Mouse (Mus musculus) frontal cortex, postnatal 25 days (tissue): ENCODE measurements around the gene Cdk2.

Source experiments
- DNase-seq, 2 experiments: peaks; one replicate each; pipeline ENCODE4 v3.0.0; 2022; ENCODE audit warnings: low spot score in 2 of 2

The Cdk2 gene

DNA sequence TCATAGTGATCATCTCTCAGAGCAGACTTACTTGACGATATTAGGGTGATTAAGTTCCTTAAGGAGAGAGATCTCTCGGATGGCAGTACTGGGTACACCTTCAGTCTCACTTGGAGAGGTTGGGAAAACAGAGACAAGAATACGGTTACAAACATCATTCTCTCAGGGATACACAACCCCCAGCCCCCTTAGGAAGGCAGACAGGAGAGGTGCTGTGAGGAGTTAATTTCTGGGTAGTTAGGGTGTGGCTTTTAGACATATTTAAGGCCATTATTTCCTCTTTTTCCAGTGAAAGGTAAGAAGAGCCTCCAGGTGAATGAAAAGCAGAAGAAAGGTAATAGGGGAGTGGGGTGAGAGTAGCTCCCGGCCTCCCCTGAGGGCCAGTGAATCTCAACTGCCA lies 936 bp downstream of the Cdk2 start, which contains the start of gene Pmel:
Gene Pmel, plus strand, starts transcription at position 301 of the 400 bp plus-strand sequence.
- DNase-seq, result no peak

DNA sequence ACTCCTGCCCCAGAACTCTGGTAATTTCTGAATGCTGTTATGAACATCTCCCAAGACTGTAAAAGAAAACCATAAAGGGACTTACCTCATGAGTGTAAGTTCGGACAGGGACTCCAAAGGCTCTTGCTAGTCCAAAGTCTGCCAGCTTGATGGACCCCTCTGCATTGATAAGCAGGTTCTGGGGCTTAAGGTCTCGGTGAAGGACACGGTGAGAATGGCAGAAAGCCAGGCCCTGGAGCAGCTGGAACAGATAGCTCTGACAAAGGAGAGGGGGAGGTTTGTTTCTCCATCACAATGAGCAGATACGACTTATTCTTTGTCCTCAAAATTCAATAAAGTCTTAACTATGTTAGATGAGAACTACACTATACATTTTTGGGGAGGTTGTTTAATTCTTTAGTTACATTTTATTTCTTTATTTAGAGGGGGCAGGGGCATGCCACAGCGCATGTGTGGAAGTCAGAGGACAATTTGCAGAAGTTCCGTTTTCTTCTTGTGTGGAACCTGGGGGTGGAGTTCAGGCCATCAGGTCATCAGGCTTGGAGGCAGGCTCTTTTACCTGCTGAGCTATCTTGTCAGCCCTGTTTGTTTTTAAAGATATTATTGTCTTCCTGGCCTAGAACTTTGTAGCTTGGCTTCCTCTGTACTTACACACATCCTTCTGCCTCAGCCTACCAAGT lies 2.4 kb downstream of the Cdk2 start:
- no peak for DNase-seq

DNA sequence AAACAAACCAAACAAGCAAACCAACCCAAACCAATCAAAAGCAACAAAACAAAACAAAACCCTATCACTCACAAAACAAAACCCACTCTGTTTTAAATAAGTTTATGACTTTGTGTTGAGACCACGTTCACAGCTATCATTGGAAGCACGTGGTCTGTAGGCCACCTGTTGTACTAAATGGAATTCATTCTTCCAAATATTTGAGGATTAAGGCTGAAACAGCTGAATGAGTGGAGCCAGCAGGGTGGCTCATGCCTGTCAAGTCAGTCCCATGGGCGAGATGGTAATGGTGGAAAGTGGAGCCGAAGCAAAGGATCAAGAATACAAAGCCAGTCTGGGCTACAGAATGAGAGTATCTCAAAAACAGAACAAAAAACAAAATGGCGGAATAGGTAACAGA lies 4.1 kb downstream of the Cdk2 start:
- no peak for DNase-seq

DNA sequence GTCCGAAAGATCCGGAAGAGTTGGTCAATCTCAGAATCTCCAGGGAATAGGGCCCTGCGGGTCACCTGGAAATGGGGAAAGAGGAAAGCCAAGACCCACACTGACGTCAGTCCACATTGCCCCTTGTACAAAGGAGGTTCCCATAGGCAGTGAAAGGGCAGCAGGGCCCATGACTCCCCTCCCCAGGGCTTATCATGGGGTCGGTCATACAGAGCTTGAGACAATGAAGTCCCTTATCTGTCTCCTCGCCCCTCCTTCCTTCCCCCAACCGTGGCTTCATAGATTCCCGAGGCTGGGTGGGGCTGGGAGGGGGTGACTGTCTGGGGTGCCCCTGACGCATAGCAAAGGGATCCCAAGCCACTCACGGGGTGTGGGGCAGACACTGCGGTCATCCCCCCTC lies 5.2 kb downstream of the Cdk2 start:
- DNase-seq, result no peak

DNA sequence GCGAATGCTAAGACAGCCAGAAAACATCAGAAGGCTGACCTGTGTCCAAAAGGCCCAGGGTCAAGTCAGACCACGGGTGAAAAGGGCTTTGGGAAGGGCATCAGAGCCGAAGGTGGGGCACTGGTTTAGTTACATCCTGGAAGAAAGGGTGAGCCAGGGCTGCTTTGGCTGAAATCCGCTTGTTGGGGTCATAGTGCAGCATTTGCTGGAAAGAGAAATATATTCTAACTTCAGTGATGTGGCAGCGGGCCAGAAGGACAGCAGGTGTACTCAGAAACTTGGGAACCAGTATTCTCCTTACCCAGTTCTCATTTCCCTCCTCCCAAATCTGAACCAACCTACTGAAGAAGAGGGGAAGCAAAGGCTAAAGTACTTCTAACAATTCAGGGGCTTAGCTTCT lies 5.8 kb downstream of the Cdk2 start:
- DNase-seq, result no peak

DNA sequence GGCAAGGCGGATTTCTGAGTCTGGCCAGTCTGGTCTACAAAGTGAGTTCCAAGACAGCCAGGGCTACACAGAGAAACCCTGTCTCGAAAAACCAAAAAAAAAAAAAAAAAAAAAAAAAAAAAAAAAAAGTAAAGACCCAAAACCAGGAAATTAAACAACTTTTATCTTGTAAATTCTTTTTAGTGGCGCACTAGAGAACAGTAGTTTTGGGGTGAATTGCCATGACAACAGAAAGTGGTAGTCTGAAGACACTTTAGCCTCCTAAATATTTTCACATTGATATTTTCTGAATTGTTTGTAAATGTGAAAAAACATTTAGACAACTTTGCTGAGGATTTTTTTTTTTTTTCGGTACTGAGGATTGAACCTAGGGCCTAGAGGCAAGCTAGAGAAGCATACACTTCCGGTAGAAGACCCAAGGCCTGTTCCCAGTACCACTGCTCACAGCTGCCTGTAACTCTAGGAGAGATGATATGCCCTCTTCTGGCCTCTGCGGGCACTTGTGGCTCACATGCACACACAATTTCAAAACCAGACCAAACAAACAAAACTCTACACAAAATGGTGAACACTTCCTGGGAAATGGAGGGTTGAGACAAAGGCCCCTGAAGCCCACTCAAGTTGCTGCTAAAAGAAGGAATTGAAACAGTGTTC lies 7.6 kb downstream of the Cdk2 start:
- no peak for DNase-seq

DNA sequence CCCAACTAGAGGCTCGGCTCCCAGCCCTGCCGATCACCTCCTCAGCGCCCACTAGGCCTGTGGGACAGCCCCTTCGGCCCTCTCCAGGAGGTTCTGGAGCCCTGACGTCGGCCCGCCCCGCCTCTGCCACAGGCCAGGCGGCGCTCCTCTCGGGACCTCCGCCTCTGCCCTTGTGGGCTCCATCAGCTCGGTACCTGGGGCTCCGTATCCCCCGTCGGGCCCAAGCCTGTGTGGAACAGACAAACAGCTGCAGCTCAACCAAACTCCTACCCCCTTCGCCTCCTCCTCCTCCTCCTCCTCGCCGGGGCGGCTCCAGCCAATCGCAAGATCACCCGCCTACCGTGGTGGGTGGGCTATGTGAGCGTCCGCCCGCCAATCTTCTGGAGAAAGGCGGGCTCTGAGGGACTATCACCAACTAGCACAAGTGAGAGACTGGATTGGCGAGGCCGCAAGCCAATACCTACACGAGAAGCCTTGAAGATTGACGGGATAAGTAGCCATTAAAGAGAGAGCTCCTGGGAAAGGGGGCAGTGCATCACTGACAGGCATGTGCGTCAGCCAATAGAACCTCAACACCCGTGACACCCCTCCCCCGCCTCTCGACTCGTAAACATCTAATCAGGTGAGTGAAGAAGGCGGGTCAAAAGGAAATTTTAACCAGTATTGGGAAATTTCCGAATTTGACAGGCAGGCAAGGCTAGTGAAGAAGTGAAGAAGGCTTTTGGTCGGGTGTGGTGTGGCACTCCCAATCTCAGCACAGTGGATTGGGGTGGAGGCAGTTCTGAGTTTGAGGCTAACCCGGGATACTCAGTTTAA lies 8.6 kb downstream of the Cdk2 start, which contains the start of gene Rab5b:
Gene Rab5b, minus strand, starts transcription at position 273 of the 816 bp plus-strand sequence.
- DNase-seq, result peak; percentile 100

DNA sequence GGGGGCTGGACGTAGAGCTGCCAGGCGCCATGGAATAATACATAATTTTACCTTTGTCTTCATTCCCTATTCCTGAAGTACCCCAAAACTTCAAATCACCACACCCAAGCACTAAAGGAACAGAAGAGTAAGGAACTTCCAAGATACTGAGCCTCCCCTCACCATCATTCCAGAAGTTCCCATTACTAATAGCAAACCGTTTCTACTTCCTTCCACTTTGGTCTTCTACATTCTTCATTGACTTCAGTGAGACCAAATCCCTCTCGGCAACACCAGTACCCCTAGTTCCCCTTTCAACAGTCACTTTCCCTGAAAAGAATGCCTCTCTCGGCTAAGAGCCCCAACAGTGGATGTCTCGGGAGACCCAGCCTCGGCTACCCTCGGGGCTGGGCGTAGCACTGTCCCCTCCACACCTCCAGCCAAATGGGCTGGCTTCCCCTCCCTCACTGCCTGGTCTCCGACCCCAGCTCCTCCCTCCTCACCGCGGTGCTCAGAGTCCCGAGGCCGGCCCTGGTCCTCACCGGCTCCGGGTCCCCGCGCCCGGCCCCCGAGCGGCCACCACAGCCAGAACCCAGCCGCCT lies 9.3 kb downstream of the Cdk2 start:
- no peak for DNase-seq

DNA sequence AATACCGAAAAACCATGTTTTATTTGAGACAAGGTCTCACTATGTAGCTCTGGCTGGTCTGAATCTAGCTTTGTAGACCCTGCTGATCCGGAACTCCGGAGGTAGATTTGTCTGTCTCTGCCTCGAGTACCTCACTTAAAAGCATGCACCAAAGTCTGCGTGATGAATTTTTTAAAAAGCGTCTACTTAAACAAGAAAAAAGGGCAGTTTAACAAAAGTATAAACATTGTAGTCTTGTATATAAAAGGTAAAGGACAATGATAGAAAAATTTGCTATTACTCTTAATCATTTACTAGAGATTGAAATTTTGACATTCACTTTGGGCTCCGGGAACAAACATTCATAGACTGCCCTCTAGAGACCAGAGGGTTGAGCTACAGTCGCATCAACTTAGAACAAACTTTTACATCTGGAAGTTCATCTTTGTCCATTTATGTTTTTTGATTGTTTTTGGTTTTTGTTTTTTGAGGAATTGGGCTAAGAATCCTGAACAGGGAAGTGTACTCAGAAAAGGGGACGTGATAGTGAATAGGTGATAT lies 30.3 kb downstream of the Cdk2 start:
- no peak for DNase-seq

DNA sequence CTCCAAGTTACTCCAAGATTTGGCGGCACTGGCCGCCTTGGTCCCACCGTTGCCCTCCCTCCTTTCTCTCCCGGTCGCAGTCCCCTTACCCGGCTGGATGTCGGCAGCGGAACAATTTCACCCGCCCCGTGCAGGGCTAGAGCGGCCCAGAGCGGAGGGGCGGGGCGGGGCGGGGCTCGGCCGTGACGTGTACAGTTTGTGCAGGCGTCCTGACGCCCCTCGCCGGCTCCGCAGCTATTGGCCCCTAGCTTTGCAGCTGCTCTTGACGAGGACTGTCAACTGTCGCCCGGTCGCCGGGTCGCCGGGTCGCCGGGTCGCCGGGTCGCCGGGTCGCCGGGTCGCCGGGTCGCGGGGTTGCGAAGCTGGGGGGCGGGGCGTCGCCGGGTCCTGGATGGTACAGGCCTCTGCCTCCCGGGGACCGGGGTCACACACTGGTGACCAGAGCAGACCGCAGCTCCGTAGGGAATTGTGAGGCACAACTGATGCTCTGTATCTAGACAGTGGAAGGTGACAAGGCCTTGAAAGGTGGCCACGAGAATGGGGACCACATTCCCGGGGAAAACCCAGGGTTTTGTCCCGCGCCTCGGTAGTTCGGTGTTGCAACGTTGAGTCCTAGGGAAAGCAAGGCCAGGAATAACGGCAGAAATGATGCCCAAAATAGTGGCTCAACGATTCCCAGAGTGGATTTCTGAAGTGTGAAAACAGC lies 30.9 kb downstream of the Cdk2 start, which contains the start of gene Suox:
Gene Suox, minus strand, starts transcription at position 311 of the 706 bp plus-strand sequence.
- peak; percentile 64 to 69 for DNase-seq

DNA sequence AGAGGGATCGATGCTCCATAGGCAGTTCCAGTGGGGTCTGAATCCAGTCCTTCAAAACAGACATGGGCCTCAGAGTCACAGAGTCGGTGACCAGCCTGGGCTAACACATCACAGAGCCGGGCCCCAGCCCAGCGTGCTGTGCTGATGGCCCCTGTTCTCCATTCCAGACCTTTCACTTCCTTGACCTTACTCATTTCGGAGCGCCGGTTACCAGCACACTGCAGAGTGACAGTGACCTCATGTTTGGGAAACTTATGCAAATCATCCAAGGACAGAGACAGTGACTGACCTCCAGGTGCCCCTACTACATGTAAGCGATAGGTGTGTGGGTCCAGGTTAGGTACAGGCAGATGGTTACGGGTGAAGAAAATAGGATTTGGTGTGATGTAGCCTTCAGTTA lies 33.7 kb downstream of the Cdk2 start:
- no peak for DNase-seq

DNA sequence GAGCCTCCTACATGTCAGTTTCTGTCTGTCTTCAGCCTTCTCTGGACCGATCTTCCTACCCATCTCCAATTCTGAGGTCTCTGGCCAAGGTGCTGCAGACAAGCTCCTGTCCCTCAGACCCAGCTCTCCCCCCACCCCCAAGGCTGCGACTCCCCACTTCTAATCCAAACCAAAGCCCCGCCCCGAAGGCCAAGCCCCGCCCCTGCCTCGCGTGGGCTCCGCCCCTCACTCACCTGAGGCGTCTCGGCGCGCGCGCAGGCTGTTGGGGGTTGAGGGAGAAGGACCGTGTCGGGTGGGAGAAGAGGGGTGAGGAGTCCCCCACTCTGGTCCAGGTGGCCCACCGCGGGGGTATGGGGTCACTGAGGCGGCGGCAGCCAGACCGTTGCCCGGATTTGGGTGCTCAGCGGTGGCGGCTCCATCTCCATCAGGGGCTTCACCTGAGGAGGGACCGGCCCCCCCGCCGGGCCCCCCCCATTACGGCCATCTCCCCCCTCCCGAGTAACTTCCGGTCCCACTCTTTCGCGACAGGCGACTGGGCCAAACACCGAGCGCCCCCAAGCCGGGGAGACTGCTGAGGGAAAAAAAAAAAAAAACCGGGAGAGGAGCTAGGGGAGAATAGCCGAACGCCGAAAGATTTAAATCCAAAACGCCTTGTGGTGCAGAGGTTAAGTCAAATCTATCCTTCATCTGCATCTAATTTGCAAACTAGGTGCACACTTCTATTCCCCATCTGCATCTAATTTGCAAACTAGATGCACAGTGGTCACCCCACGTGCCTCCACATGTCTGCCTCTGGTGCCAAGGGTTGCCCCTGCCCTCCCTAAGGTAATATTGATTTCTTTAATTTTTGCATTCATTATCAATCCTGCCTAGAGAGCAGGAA lies 35.8 kb downstream of the Cdk2 start:
- DNase-seq, result peak; percentile 34 to 52

DNA sequence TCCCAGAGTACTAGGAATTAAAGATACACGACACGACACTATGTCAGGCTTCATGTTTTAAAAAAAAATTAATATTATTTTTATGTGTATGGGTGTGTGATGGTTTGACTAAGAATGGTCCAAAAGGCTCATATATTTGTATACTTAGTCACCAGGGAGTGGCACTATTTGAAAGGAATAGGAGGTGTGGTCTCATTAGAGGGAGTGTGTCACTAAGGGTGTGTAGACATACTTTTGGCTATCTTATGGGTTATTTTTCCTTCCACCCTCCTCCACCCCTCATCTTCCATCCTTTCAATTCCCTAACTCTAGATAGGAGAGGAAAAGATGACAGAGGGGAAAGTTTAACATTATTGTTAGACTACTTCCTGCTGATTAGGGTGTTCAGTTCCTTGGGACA lies 39.0 kb downstream of the Cdk2 start:
- no peak for DNase-seq

DNA sequence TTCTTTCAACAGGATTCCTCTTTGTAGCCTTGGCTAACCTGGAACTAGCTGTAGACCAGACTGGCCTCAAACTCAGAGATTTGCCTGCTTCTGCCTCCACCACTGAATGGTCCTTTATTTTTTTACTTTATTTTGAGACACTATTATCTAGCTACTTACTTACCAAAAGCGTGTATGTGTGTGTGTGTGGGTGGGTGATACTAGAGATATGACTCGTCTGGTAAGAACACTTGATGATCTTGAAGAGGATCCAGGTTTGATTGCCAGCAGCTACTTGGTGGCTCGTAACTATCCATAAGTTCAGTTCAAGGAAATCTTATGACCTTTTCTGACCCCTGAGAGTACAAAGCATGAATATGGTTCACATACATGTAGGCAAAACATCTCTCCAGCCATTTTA lies 39.5 kb downstream of the Cdk2 start:
- DNase-seq, result no peak

DNA sequence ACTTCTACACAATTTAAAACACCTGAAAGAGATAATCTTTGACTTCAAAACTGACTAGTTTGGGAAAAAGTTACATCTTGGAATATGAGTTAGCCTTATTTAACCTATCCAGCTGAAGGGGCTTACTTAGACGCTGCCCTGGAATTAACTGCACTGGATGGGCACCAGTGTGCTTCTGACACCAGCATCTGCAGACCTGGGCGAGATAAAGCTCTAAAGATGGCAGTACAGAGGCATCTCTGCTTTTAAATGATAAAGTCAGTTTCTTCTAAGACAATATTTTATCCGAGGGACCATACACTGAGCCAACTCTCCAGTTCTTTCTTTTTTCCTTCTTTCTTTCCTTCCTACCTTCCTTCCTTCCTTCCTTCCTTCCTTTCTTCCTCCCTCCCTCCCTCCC lies 40.0 kb downstream of the Cdk2 start:
- DNase-seq, result no peak

DNA sequence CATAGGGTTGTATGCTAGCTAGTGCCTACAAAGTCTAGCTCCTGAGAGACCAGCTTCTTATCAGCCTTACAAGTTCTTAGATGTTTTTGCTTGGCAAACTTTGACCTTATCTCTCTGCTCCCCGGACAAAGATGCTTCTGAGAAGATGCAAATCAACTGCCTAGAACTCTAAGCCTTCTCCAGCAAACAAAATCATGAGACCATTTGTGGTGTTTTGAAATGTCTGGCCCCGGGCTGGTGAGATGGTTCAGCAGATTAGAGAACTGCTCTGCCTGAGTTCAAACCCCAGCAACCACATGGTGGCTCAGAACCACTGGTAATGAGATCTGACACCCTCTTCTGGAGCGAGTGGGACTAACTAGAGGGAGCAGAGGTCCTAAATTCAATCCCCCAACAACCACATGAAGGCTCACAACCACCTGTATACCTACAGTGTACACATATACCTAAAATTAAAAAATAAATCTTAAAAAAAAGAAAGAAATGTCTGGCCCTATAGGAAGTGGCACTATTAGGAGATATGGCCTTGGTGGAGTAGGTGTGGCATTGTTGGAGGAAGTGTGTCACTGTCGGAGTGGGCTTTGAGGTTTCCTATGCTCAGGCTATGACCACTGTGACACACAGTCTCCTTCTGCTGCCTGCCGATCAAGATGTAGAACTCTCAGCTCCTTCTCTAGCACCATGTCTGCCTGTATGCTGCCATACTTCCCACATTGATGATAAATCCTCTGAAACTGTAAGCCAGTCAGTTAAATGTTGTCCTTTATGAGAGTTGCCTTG lies 41.2 kb downstream of the Cdk2 start:
- DNase-seq, result no peak

DNA sequence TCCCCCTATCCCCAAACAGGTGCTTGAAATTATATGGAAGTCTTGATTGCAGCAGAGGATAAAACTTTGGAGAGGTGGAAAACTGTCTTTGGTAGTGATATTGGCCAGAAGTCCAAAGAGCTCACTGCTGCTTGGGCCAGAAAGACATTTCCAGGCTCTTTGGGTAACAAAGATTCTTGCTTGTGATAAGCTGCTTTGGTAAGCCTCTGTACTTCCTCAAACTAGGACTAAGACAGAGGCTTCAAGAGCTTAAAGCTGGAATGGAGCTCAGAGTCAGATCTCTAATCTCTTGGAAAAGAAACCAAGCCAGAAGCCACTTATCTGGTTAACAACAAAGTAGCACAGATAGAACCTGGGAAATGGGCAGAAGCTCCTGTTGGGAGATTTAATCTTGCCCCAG lies 42.4 kb downstream of the Cdk2 start:
- no peak for DNase-seq

DNA sequence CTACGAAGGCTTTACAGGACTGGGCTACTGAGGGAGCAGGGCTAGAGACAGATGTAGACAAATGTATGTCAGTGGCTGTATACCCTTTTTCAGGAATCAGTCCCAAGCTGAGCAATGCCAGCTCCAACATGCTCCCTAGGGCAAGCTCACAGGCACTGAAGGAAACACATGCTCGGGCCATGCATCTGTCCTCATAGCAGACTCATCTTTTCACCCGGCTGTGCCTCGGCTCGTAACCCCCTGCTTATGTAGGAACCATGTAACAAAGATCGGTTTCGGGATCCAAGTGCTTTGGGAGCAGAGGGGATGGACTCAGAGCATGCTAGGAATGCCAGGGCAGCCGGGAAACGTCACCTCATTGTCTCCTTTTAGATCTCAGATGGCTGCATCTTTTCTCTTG lies 45.3 kb downstream of the Cdk2 start:
- DNase-seq, result no peak

DNA sequence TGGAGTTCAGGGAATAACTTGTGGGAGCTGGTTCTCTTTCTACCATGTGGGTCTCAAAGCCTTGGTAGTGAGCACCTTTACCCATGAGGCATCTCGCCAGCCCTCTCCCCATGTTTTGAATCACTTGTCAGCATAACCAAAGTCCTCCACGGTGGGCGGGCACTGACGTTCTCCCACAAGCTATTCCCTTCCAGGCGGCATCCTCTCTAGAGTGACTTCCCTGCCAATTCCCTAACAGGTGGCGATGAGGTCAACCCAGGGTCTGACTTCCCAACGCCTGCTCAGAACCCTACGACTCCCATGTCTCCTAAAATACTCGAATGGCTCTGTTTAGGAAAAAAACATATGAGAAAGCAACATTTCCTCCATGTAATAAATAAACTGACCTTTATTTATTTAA lies 47.0 kb downstream of the Cdk2 start:
- DNase-seq, result no peak

DNA sequence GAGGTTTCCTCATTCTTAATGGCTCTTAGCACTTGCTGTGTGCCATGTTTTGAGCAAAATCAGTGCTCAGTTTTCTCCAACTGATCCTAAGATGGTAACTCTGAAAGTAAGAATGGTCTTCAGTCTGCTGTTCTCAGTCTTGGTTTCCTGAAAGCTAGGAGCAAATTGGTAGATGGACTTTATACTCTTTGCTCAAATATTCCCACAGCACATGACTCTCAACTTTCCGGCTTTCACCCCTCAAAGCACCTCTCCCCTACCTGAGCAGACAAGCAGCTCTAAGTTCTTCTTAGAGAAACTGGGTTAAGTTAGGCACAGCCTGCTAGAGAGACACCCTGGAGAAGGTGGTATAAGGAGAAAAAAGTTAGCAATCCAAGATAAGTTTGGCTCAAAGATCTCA lies 48.1 kb downstream of the Cdk2 start:
- no peak for DNase-seq
